ENCODE assay signal across 27 mouse cellular contexts in genomic region chr2:79143196-79143595, GRCm38 (mm10).
"Had no signal": no experiment of that assay in that cellular context is flagged by ENCODE, and none has a peak within 500 bp of the region (broad histone marks: within the 10 kb centered on the region; RNA-seq: fewer than 3 reads in every experiment).

No protein-coding gene starts in this region.

- H3K36me3 ChIP-seq: heart, embryonic 13.5 days; heart, embryonic 15.5 days; hindbrain, embryonic 13.5 days; intestine, embryonic 15.5 days; kidney, embryonic 15.5 days; limb, embryonic 10.5 days; limb, embryonic 12.5 days; liver, embryonic 13.5 days had no signal

- H3K27ac ChIP-seq: heart, adult 2 months; heart, embryonic 13.5 days; heart, embryonic 15.5 days; hindbrain, embryonic 13.5 days; intestine, embryonic 15.5 days; kidney, embryonic 15.5 days; left cerebral cortex, adult 2 months; limb, embryonic 12.5 days; liver, embryonic 13.5 days had no signal

- H3K4me3 ChIP-seq: heart, adult 2 months; heart, embryonic 13.5 days; heart, embryonic 15.5 days; hindbrain, embryonic 13.5 days; intestine, embryonic 15.5 days; kidney, embryonic 15.5 days; left cerebral cortex, adult 2 months; limb, embryonic 10.5 days; limb, embryonic 12.5 days; liver, embryonic 13.5 days had no signal

- H3K4me2 ChIP-seq: heart, embryonic 11.5 days; heart, embryonic 13.5 days; heart, embryonic 15.5 days; hindbrain, embryonic 13.5 days; intestine, embryonic 15.5 days; kidney, embryonic 15.5 days; limb, embryonic 12.5 days; liver, embryonic 11.5 days; liver, embryonic 13.5 days had no signal

- H3K27me3 ChIP-seq: heart, embryonic 13.5 days; heart, embryonic 15.5 days; hindbrain, embryonic 13.5 days; intestine, embryonic 15.5 days; kidney, embryonic 15.5 days; limb, embryonic 12.5 days; liver, embryonic 13.5 days had no signal

- H3K9me3 ChIP-seq: heart, embryonic 13.5 days; heart, embryonic 15.5 days; hindbrain, embryonic 13.5 days; intestine, embryonic 15.5 days; kidney, embryonic 15.5 days; limb, embryonic 10.5 days; limb, embryonic 12.5 days; liver, embryonic 13.5 days had no signal

- DNase-seq: forebrain, postnatal 0 days; gastrocnemius, postnatal 14 days; gastrocnemius, postnatal 36 days; heart, adult 11 months; heart, adult 2 months; heart, postnatal 14 days; heart, postnatal 36 days; kidney, adult 18-20 months; kidney, adult 9 months; kidney, postnatal 10 days; kidney, postnatal 25 days; kidney, postnatal 4 days; liver; liver, embryonic 13.5 days had no signal

- H3K4me1 ChIP-seq: heart, embryonic 15.5 days; hindbrain, embryonic 13.5 days; intestine, embryonic 15.5 days; kidney, embryonic 15.5 days; liver, embryonic 13.5 days had no signal

- H3K9ac ChIP-seq: forebrain, postnatal 0 days; heart, embryonic 13.5 days; heart, embryonic 15.5 days; hindbrain, embryonic 13.5 days; intestine, embryonic 15.5 days; kidney, embryonic 15.5 days; limb, embryonic 12.5 days; liver, embryonic 13.5 days had no signal

- ATAC-seq: forebrain, postnatal 0 days; hindbrain, embryonic 16.5 days; inflammation-experienced regulatory T-cells, adult 6 months; intestine, embryonic 15.5 days; intestine, postnatal 0 days had no signal
